Mouse (Mus musculus) intestine, postnatal 0 days (tissue): ENCODE measurements at regions not wholly inside any gene's neighbourhood (a gene's known extent, or its start where the extent isn't known, plus 50 kb on each side); places are given as distances from the start of the nearest gene placed in this dataset.

Experiments
- ATAC-seq: fragments of 200-750 bp; cut with Nextera tagmentation; 2 replicates; pipeline ENCODE4 v1.8.0; 2017; ENCODE audit warnings: mild to moderate bottlenecking, moderate TSS enrichment, moderate library complexity
- H3K27ac ChIP-seq: fragments of 300-500 bp; sonication (generic); 2 replicates; pipeline ENCODE4 v1.5.1; 2014; ENCODE audit warnings: mild to moderate bottlenecking, low read depth, low read length, moderate library complexity
- H3K27me3 ChIP-seq: fragments of 300-500 bp; sonication (generic); replicated peaks from 2 replicates; pipeline ENCODE4 v1.6.1; 2014; ENCODE audit warnings: low read length, mixed read lengths; ENCODE audit not compliant: control insufficient read depth, insufficient read depth
- H3K36me3 ChIP-seq: fragments of 300-500 bp; sonication (generic); 2 replicates; pipeline ENCODE4 v1.6.1; 2014; ENCODE audit warnings: mild to moderate bottlenecking, moderate library complexity; ENCODE audit not compliant: control insufficient read depth, insufficient read depth
- H3K4me1 ChIP-seq: fragments of 300-500 bp; sonication (generic); replicated peaks from 2 replicates; pipeline ENCODE4 v1.6.1; 2014; ENCODE audit warnings: antibody characterized with exemption, low read length, mixed read lengths; ENCODE audit not compliant: control insufficient read depth, insufficient read depth
- H3K4me2 ChIP-seq: fragments of 300-500 bp; sonication (generic); replicated peaks from 2 replicates; pipeline ENCODE4 v1.6.1; 2014; ENCODE audit warnings: low read depth, mild to moderate bottlenecking, moderate library complexity
- H3K4me3 ChIP-seq: fragments of 300-500 bp; sonication (generic); 2 replicates; pipeline ENCODE4 v1.5.1; 2014; ENCODE audit warnings: low read depth, low read length
- H3K9ac ChIP-seq: fragments of 300-500 bp; sonication (generic); 2 replicates; pipeline ENCODE4 v1.6.1; 2014; ENCODE audit warnings: mild to moderate bottlenecking, low read depth, low read length
- H3K9me3 ChIP-seq: fragments of 300-500 bp; sonication (generic); 2 replicates; pipeline ENCODE4 v1.6.1; 2016; ENCODE audit warnings: mixed run types; ENCODE audit not compliant: control insufficient read depth
- CTCF ChIP-seq: sonication (generic); IDR thresholded peaks from 2 replicates; pipeline ENCODE4 v1.5.1; 2016; ENCODE audit warnings: low read depth, mild to moderate bottlenecking, control low read depth, antibody characterized with exemption, moderate library complexity
- WGBS: fragments of 180-500 bp; shearing (Covaris S2); extraction: QIAGEN DNeasy Blood & Tissue Kit; methylation state at CpG from one replicate; pipeline ENCODE4 v1.1.7; 2014; 5-methylcytosine and 5-hydroxymethylcytosine counted together

DNA sequence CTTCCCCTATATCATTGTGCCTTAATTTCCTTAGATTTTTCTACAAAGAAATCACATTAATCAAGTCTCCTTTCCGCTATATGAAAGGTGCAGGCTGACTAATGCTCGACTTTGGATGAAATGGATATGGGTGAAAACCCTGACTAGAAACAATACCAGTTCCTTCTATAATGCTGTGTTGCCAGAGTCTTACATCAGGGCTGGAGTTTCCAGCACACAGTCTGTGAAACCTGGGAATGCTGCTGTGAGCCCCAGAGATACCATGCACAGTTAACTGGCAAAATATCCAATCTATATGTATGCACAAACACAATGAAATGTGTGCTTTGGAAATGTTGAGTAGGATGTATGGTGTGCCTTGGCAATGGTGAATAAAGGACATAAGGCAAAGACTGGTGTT, 75.5 kb downstream of the Mterf1b start:
- no peak overlapping the region for H3K27ac ChIP-seq
- 86% methylated on average over 2 of the region's 2 CpGs for WGBS
- no peaks in the 10 kb centered on the region for H3K27me3 ChIP-seq
- H3K9ac ChIP-seq = no peak overlapping the region
- no peak for TF ChIP-seq CTCF
- no peaks in the 10 kb centered on the region for H3K9me3 ChIP-seq
- no peaks in the 10 kb centered on the region for H3K4me1 ChIP-seq
- H3K36me3 ChIP-seq = no peaks in the 10 kb centered on the region
- no peak for ATAC-seq
- no peak overlapping the region for H3K4me3 ChIP-seq
- H3K4me2 ChIP-seq = no peak overlapping the region

DNA sequence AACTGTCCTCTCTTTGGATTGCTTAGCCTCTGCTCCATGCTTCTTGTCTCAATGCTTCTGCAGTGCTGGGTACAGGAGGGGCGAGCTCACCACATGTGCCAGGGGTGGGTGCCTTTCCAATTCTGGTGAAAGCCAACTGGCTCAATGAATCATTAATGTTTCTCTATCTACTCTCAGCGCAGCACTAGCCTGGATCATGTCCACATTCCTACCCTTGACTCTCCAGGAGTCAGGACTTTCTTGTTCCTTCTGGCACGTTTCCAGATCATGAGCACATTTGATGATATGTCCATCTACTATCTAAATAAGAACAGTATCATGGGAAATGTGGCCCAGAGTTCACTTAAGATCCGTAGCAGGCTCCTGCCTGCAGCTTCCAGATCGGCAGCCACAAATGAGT, 80.8 kb downstream of the Mterf1b start:
- Histone ChIP-seq H3K4me3 (no peak overlapping the region), H3K9me3 (no peaks in the 10 kb centered on the region), H3K9ac (no peak overlapping the region), H3K27ac (no peak overlapping the region), H3K36me3 (no peaks in the 10 kb centered on the region), H3K4me2 (no peak overlapping the region), H3K4me1 (no peaks in the 10 kb centered on the region), H3K27me3 (no peaks in the 10 kb centered on the region)
- TF ChIP-seq CTCF = no peak
- ATAC-seq = no peak
- WGBS = 48% methylated on average over 5 of the region's 5 CpGs

DNA sequence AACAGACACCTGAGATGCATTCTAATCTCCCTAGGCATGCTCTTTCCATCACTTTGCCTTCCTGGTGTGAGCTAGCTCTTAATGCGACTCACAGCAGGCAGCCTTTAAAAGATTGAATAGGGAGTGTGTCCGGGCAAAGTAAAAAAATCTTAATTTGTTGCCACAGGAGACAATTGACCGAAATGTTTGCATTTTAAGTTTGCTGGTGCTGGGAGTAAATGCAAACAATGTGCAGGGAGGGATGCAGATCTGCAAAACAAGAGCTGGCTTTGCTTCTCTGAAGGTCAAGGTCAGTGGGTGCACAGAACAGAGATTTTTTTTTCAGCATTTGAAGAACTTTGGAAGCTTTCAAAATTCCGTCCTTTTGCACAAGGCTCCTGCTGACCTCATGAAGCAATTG, 111.4 kb downstream of the Mterf1b start:
- Histone ChIP-seq H3K4me1 (no peaks in the 10 kb centered on the region), H3K27me3 (no peaks in the 10 kb centered on the region), H3K27ac (no peak overlapping the region), H3K4me2 (no peak overlapping the region), H3K4me3 (no peak overlapping the region), H3K36me3 (no peaks in the 10 kb centered on the region), H3K9ac (no peak overlapping the region), H3K9me3 (no peaks in the 10 kb centered on the region)
- no peak for ATAC-seq
- 39% methylated on average over 4 of the region's 4 CpGs for WGBS
- no peak for TF ChIP-seq CTCF

DNA sequence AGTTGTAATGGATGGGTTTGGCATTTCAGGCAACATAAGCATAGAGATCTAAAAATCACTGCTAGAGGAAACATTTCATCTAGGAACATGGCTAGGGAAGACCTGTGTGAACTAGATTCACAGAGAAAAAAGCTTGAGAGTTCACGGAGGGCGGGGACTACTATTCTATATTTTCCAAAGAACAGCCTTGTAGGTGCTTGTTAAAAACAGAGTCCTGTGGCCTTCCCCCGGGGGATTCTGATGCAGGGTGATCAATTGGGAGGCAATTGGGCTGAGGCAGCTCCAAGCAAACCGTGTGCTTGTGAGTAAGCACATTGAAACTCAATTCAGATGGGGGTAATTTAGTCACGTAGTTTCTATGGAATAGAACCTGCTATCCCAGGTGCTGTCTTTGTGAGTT, 112.0 kb downstream of the Mterf1b start:
- no peaks in the 10 kb centered on the region for H3K36me3 ChIP-seq
- no peak overlapping the region for H3K4me3 ChIP-seq
- H3K27ac ChIP-seq = no peak overlapping the region
- no peak overlapping the region for H3K9ac ChIP-seq
- no peaks in the 10 kb centered on the region for H3K9me3 ChIP-seq
- no peaks in the 10 kb centered on the region for H3K27me3 ChIP-seq
- no peaks in the 10 kb centered on the region for H3K4me1 ChIP-seq
- no peak for TF ChIP-seq CTCF
- 76% methylated on average over 5 of the region's 5 CpGs for WGBS
- no peak for ATAC-seq
- H3K4me2 ChIP-seq = no peak overlapping the region

- H3K27me3 ChIP-seq = no peaks in the 10 kb centered on the region
- H3K36me3 ChIP-seq = no peaks in the 10 kb centered on the region
- no peak overlapping the region for H3K4me2 ChIP-seq
- TF ChIP-seq CTCF = no peak
- no peak for ATAC-seq
- H3K4me3 ChIP-seq = no peak overlapping the region
- 85% methylated on average over 5 of the region's 5 CpGs for WGBS
- no peaks in the 10 kb centered on the region for H3K9me3 ChIP-seq
- H3K27ac ChIP-seq = no peak overlapping the region
- no peaks in the 10 kb centered on the region for H3K4me1 ChIP-seq
- no peak overlapping the region for H3K9ac ChIP-seq
Observed at GRCm38 (mm10) chr5:4308514-4308913, 116.3 kb downstream of the Mterf1b start.

DNA sequence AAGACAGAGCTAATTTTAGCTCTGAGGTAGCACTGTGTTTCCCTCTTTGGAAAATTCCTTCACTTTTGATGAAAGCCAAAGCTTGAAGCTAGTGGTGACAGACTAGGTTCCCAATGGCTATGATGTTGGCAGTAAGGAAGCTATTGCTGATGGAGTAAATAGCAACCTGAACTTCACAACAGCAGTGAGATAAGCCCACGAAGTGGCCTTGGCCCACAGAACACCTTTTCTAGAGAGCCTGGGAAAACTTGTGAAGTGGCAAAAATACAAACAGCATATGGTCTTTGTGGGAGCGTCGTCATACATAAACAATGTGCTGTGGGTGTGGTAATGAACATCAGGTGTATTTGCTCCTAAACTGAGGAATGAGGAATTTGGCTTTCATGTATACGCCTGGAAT, 119.0 kb downstream of the Mterf1b start:
- Histone ChIP-seq H3K4me2 (no peak overlapping the region), H3K4me3 (no peak overlapping the region), H3K36me3 (no peaks in the 10 kb centered on the region), H3K4me1 (no peaks in the 10 kb centered on the region), H3K9me3 (no peaks in the 10 kb centered on the region), H3K27me3 (no peaks in the 10 kb centered on the region), H3K27ac (no peak overlapping the region), H3K9ac (no peak overlapping the region)
- WGBS = 64% methylated on average over 4 of the region's 4 CpGs
- no peak for TF ChIP-seq CTCF
- no peak for ATAC-seq

GRCm38 (mm10) chr5:4311599-4311998, 119.4 kb downstream of the Mterf1b start:
- 66% methylated on average over 4 of the region's 4 CpGs for WGBS
- ATAC-seq = no peak
- H3K4me3 ChIP-seq = no peak overlapping the region

More at GRCm38 (mm10) chr5:4311599-4311998, 119.4 kb downstream of the Mterf1b start:
- Histone ChIP-seq H3K4me1 (no peaks in the 10 kb centered on the region), H3K9me3 (no peaks in the 10 kb centered on the region), H3K36me3 (no peaks in the 10 kb centered on the region), H3K27ac (no peak overlapping the region), H3K27me3 (no peaks in the 10 kb centered on the region), H3K9ac (no peak overlapping the region), H3K4me2 (no peak overlapping the region)
- TF ChIP-seq CTCF = no peak
